Mouse (Mus musculus) midbrain, embryonic 15.5 days (tissue): ENCODE data around the gene Slc35g3. TPM values are rescaled to one million over a fixed set of nuclear protein-coding genes. Genes with fewer than 3 reads are reported as not detected.
A peak's percentile ranks its signal among the peaks of the same experiment; 100 is the strongest.

ENCODE experiments used
- ATAC-seq: fragments of 200-750 bp; cut with Nextera tagmentation; replicated peaks from 2 replicates; pipeline ENCODE4 v1.8.0; 2017; ENCODE audit warnings: moderate TSS enrichment
- H3K27ac ChIP-seq: fragments of 300-500 bp; sonication (generic); 2 replicates; pipeline ENCODE4 v1.5.1; 2015; ENCODE audit warnings: mild to moderate bottlenecking, inconsistent platforms
- H3K27me3 ChIP-seq: fragments of 300-500 bp; sonication (generic); replicated peaks from 2 replicates; pipeline ENCODE4 v1.6.1; 2015; ENCODE audit warnings: inconsistent platforms
- H3K36me3 ChIP-seq: fragments of 300-500 bp; sonication (generic); replicated peaks from 2 replicates; pipeline ENCODE4 v1.6.1; 2015; ENCODE audit warnings: inconsistent platforms
- H3K4me1 ChIP-seq: fragments of 300-500 bp; sonication (generic); 2 replicates; pipeline ENCODE4 v1.6.1; 2015; ENCODE audit warnings: inconsistent platforms
- H3K4me2 ChIP-seq: fragments of 300-500 bp; sonication (generic); 2 replicates; pipeline ENCODE4 v1.6.1; 2015; ENCODE audit warnings: inconsistent platforms, mild to moderate bottlenecking, moderate library complexity
- H3K4me3 ChIP-seq: fragments of 300-500 bp; sonication (generic); 2 replicates; pipeline ENCODE4 v1.5.1; 2015; ENCODE audit warnings: mild to moderate bottlenecking, inconsistent platforms
- H3K9ac ChIP-seq: fragments of 300-500 bp; sonication (generic); 2 replicates; pipeline ENCODE4 v1.6.1; 2015; ENCODE audit warnings: mild to moderate bottlenecking, inconsistent platforms
- H3K9me3 ChIP-seq: fragments of 300-500 bp; sonication (generic); 2 replicates; pipeline ENCODE4 v1.6.1; 2016; ENCODE audit warnings: inconsistent platforms
- WGBS: fragments of 180-500 bp; shearing (Covaris S2); methylation state at CpG from one replicate; pipeline ENCODE4 v1.1.7; 2015; ENCODE audit warnings: mixed read lengths; 5-methylcytosine and 5-hydroxymethylcytosine counted together
- polyA plus RNA-seq: library from polyadenylated mRNA; unstranded; fragments of >200 nt; fragmentation: Nextera tagmentation; extraction: Ambion mirVana; gene quantifications from 2 replicates; pipeline ENCODE4 v1.2.1, GENCODE M21; 2015

Slc35g3 gene
- polyA plus RNA-seq, 1 experiment from 2014 or later = 0.17 TPM

DNA sequence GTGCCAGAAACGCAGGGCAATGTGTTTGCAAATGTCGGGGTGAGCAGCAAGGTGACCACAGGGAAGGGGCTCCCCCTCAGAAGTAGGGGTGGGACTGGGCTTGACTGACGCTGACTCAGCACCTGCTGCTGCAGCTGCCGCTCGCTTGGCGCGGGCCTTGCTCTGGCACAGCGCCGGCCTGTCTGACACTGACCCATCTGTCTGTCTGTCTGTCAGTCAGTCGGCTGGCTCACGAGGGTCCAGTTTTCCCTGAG lies 38.3 kb upstream of the Slc35g3 start:
- peak overlapping the region; percentile 86 for H3K4me2 ChIP-seq
- peak overlapping the region; percentile 74 for H3K4me3 ChIP-seq
- peaks cover 64% of the 10 kb centered on the region for H3K4me1 ChIP-seq
- H3K36me3 ChIP-seq = no peaks in the 10 kb centered on the region
- peak overlapping the region; percentile 66 for H3K9ac ChIP-seq
- H3K9me3 ChIP-seq = no peaks in the 10 kb centered on the region
- 0% methylated on average over 11 of the region's 11 CpGs for WGBS
- ATAC-seq = peak; percentile 27
- H3K27me3 ChIP-seq = peaks cover 17% of the 10 kb centered on the region
- H3K27ac ChIP-seq = peak overlapping the region; percentile 98

DNA sequence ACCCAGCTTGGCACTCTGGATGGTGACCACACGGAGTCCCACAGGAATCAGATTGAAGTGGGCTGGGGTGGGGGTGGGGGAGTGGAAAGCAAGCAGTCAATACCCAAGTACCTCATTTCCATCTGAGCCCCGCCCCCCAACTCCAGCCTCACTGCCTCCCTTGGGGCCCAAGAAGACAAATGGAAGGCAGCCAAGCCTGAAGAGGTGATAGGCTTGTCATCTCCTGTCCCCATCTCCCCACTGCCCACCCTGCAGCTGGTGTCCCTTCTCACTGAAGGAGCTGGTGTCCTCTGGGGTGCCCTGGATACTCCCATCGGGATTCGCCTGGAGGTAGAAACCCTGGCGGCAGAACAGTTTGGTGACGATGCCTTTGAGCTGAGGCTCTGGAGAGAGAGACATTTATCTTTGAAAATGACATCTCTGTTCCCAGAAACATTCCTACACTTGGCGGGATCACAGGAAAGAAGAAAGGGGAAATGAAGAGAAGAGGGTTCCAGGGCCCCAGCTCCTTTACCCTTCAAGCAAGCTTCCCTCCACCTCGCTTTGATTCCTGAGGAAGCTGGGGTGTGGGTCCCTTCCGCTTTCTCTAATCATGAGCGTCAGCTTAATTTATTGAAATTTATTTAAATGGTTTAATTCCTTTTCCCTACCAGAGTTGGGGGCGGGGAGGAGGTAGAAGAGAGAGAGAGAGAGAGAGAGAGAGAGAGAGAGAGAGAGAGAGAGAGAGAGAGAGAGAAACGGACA lies 37.8 kb upstream of the Slc35g3 start:
- Histone ChIP-seq H3K36me3 (no peaks in the 10 kb centered on the region), H3K9ac (peak overlapping the region; percentile 66), H3K4me2 (peak overlapping the region; percentile 86), H3K9me3 (no peaks in the 10 kb centered on the region), H3K4me1 (peaks cover 59% of the 10 kb centered on the region), H3K27ac (peak overlapping the region; percentile 98), H3K4me3 (peak overlapping the region; percentile 74), H3K27me3 (peaks cover 12% of the 10 kb centered on the region)
- ATAC-seq = no peak
- WGBS = 8% methylated on average over 11 of the region's 12 CpGs

DNA sequence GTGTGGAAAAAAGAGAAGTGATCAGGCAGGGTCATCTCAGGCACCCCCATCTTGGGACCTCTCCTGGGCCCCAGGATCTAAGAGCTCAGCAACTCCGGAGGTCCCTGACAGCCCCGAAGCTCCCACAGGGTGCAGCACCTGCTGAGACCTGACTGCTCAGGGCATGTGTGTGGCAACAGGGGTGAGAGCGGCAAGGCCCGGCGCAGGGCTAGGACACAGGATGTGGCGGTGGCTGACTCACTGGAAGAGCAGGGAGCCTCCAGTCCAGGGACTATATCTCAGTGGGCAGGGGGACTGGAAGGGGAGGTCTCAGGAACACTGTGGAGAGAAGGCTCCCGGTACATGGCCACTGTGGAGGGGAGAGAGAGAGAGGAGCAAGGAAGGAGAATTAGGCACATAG lies 36.2 kb upstream of the Slc35g3 start:
- H3K4me1 ChIP-seq = peaks cover 43% of the 10 kb centered on the region
- H3K9ac ChIP-seq = no peak overlapping the region

DNA sequence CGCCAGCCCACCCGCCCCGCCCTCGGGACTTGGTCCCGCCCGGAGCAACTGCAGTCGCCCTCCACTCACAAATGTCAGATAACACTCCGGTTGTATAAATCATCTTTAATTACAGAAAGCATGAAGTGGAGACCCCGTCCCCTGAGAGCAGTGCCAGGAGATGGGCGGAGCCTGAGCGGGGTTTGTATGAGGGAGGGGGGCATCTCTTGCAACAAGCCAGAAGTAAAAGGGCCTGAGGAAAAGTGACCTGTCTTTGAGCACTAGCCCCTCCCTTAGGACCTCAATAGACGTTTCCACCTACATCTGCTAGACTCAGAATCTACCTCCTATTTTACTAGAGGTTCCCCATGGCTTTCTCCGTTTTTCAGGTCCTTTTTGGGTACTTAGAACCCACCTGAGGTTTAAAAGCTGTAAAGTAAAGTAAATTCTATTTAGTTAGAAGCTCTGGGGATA lies 34.2 kb upstream of the Slc35g3 start:
- Histone ChIP-seq H3K4me1 (peaks cover 24% of the 10 kb centered on the region), H3K9me3 (no peaks in the 10 kb centered on the region), H3K27ac (no peak overlapping the region), H3K36me3 (no peaks in the 10 kb centered on the region), H3K4me3 (peak overlapping the region; percentile 43), H3K4me2 (peak overlapping the region; percentile 75), H3K9ac (no peak overlapping the region), H3K27me3 (peaks cover 14% of the 10 kb centered on the region; the same call in 1 of the 2 replicates)
- no peak for ATAC-seq
- WGBS = 3% methylated on average over 13 of the region's 13 CpGs

More for the DNA sequence above, 36.2 kb upstream of the Slc35g3 start:
- 74% methylated on average over 7 of the region's 7 CpGs for WGBS
- no peak for ATAC-seq
- Histone ChIP-seq H3K27me3 (peaks cover 14% of the 10 kb centered on the region; the same call in 1 of the 2 replicates), H3K27ac (no peak overlapping the region), H3K36me3 (no peaks in the 10 kb centered on the region), H3K4me3 (no peak overlapping the region), H3K4me2 (no peak overlapping the region), H3K9me3 (no peaks in the 10 kb centered on the region)

DNA sequence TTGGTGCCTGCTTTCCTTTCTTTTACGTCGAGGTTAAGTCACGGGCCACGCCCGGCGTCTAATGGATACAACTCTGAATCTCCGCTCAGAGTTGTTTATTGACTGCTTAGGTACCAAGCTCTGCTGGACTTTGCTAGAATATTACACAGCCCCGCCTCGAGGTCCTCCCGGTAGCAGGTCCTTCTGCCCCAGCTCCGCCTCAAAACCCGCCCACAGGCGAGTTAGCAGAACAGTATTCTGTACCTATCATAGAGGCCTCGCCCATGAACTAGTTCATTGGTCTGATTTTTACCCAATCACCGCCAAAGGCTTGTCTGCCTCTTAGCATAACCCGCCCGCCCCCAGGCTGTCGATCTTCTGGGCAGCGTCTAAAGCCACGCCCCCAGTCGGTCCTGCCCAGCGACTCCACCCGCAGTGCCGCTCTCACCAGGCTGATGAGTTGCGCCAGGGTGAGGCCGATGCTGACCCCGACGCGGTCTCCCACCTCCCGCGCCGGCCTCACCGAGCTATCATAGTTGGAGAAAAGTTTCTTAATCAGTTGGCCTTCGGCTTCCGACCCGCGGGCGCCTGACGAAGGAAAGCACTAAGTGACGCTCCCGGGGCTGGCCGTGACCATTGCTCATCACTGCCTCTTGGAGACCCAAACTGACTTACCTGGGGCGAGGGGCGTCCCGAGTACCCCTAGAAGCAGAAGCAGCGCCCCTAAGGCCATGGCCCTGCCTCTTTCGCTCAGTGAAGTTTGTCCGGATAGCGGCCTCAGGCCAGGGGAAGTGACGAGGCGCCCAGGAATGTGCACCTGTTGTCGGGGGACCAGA lies 33.6 kb upstream of the Slc35g3 start, which contains the start of gene Chrnb1:
TSS of gene Chrnb1 (minus strand) at position 776 of the 815 bp plus-strand sequence.
- Histone ChIP-seq H3K9ac (peak within 1 kb of the TSS; percentile 25), H3K9me3 (no peaks in the 10 kb centered on the region), H3K27me3 (peaks cover 14% of the 10 kb centered on the region; the same call in 1 of the 2 replicates), H3K4me3 (peak within 1 kb of the TSS; percentile 43), H3K4me2 (peak within 1 kb of the TSS; percentile 75), H3K36me3 (no peaks in the 10 kb centered on the region), H3K4me1 (peaks cover 21% of the 10 kb centered on the region), H3K27ac (no peak within 1 kb of the TSS)
- WGBS = 2% methylated on average over 52 of the region's 52 CpGs
- peak; percentile 90 for ATAC-seq

DNA sequence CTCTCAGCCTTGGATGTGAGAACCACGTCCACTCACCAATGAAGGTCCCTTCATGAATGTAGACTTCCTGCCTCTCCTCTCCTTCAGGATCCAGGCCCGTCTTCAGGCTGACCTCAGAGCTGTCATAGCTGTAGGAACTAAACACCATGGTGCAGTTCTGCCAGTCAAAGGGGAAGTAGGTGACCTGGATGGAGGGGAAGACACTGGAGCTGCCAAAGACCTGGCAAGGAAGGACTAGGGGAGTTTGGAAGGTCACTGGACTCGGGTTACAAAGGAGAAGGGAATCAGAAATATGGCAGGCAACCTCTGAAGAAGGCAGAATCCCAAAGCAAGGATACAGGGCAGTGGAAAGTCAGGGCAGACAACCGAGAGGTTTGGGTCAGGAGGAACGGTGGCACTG lies 31.7 kb upstream of the Slc35g3 start:
- H3K9ac ChIP-seq = no peak overlapping the region
- H3K36me3 ChIP-seq = no peaks in the 10 kb centered on the region
- no peak overlapping the region for H3K4me3 ChIP-seq
- H3K27ac ChIP-seq = no peak overlapping the region
- H3K9me3 ChIP-seq = no peaks in the 10 kb centered on the region
- H3K4me2 ChIP-seq = no peak overlapping the region
- H3K4me1 ChIP-seq = peaks cover 8% of the 10 kb centered on the region
- H3K27me3 ChIP-seq = peaks cover 14% of the 10 kb centered on the region; the same call in 1 of the 2 replicates
- 66% methylated on average over 5 of the region's 5 CpGs for WGBS
- ATAC-seq = no peak

DNA sequence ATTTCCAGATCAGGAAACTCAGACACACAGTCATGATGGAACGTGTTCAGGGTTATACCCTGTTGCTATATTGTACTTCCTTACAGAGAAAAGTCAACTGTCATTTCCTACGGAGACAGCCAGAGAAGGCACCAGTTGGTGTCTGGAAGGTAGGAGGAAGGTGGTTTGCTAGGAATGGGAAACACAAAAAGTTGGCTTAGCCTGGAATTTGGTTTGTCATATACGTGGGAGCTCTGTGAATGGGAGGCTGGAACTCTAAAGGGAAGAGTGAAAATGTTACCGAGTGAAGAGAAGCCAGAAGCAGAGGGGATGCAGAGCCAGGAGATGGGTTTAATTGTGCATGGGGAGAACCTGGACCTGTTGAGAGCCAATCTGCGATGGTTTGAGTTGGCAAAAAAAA lies 29.7 kb upstream of the Slc35g3 start:
- Histone ChIP-seq H3K9me3 (no peaks in the 10 kb centered on the region), H3K4me1 (peaks cover 8% of the 10 kb centered on the region), H3K27ac (no peak overlapping the region), H3K27me3 (peaks cover 14% of the 10 kb centered on the region; the same call in 1 of the 2 replicates), H3K36me3 (no peaks in the 10 kb centered on the region), H3K9ac (no peak overlapping the region), H3K4me3 (no peak overlapping the region), H3K4me2 (no peak overlapping the region)
- ATAC-seq = no peak
- WGBS = 71% methylated on average over 5 of the region's 5 CpGs

DNA sequence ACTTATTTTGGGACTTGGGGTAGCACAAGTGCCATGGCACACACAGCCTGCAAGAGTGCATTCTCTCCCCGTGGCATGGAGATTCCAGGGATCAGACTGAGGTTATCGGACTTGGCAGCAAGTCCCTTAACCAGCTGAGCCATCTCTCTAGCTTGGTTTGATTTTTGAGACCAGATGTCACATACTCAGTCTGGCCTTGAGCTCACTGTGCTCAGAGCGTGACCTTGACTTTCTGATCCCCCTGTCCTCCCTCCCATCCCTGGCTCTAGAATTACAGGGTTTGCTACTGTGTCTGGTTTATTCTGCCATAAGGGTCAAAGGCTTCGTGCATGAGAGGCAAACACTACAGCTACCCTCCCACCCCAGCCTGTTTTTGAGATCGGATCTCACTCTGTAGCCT lies 27.7 kb upstream of the Slc35g3 start:
- Histone ChIP-seq H3K4me2 (no peak overlapping the region), H3K4me3 (no peak overlapping the region), H3K9ac (no peak overlapping the region), H3K9me3 (no peaks in the 10 kb centered on the region), H3K36me3 (no peaks in the 10 kb centered on the region), H3K27ac (no peak overlapping the region), H3K4me1 (no peaks in the 10 kb centered on the region), H3K27me3 (0 out of 2 replicates have a peak, but pooled peaks cover 4% of the 10 kb centered on the region)
- 58% methylated on average over 5 of the region's 5 CpGs for WGBS
- ATAC-seq = no peak

DNA sequence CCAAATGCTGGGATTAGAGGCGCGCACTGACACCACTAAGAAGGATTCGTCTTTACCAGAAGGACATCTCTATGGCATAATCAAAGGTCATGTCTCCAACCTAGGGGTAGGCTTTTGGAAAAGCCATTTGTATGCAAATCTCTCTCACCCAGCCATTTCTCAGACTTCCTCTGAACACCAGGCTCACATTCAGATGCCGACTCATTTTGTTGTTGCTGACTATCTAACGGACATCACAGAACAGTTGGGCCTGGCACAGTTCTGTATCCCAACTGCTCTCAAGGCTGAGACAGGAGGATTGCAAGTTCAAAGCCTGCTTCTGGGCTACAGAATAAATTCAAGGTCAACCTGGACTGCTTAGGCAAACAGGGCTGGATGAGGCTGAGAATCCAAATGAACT lies 25.5 kb upstream of the Slc35g3 start:
- no peak for ATAC-seq
- no peaks in the 10 kb centered on the region for H3K4me1 ChIP-seq
- no peak overlapping the region for H3K9ac ChIP-seq
- no peak overlapping the region for H3K4me2 ChIP-seq
- 80% methylated on average over 5 of the region's 5 CpGs for WGBS
- H3K4me3 ChIP-seq = no peak overlapping the region
- no peaks in the 10 kb centered on the region for H3K9me3 ChIP-seq
- no peaks in the 10 kb centered on the region for H3K27me3 ChIP-seq
- no peaks in the 10 kb centered on the region for H3K36me3 ChIP-seq
- H3K27ac ChIP-seq = no peak overlapping the region

DNA sequence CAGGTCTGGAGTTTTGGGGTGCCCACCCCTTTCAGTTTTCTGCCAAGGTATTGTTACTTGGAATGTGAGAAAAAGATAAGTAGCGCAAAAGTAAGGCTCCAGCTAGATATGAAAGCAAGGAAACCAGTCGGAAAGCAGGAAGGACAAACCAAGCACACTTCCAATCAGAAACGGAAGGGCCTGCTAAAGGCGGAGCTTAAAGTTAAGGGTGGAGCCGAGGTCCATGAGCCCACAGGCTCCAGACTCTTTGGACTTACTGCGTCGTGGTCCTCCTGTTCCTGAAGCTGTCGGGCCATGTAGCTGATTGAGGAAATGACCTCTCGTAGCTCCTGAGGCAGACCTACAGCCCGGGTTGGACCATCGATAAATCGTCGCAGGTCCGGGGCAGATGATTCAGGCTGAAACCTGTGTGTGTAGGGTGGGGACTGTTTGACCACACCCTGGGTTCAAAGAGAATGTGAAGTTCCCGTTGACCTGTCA lies 23.1 kb upstream of the Slc35g3 start:
- no peak for ATAC-seq
- WGBS = 45% methylated on average over 15 of the region's 15 CpGs
- H3K9ac ChIP-seq = no peak overlapping the region
- no peaks in the 10 kb centered on the region for H3K9me3 ChIP-seq
- H3K27me3 ChIP-seq = no peaks in the 10 kb centered on the region
- no peak overlapping the region for H3K27ac ChIP-seq
- no peaks in the 10 kb centered on the region for H3K4me1 ChIP-seq
- H3K4me2 ChIP-seq = no peak overlapping the region
- no peak overlapping the region for H3K4me3 ChIP-seq
- no peaks in the 10 kb centered on the region for H3K36me3 ChIP-seq

DNA sequence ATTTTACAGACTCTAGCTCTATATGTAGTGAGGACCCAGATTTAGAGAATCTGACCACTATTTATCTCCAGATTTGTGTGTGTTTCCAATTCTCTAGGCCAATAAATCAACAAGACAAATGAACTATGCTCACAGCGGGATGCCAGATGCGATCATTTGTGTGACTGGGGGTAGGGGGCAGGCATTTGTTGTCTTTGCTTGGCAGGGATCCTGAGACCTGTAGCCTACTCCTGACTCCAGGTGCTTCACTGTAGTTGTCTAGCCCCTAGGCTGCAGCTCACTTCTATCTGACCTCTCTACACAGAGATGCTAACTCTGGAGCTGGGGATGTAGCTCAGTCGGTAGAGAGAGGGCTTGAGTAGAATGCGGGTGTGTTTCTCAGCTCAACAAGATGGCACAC lies 20.1 kb upstream of the Slc35g3 start:
- Histone ChIP-seq H3K27me3 (no peaks in the 10 kb centered on the region), H3K36me3 (no peaks in the 10 kb centered on the region), H3K4me3 (no peak overlapping the region), H3K27ac (no peak overlapping the region), H3K4me1 (no peaks in the 10 kb centered on the region), H3K4me2 (no peak overlapping the region), H3K9ac (no peak overlapping the region), H3K9me3 (no peaks in the 10 kb centered on the region)
- 42% methylated on average over 4 of the region's 4 CpGs for WGBS
- no peak for ATAC-seq

DNA sequence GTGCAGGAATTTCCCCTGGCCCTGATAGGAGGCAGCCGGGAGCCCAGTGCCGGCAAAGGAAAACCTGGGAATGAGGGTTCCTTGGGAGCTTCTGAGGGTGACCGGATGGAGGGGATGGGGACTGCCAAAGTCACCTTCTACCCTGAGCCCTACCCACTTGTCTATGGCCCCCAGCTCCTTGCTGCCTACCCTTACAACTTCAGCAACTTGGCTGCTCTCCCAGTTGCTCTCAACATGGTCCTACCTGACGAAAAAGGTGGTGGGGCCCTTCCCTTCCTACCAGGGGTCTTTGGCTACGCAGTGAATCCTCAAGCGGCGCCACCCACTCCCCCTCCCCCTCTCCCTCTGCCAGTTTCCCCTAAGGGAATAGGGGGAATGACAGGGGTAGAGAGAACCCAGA lies 17.2 kb upstream of the Slc35g3 start:
- 55% methylated on average over 7 of the region's 7 CpGs for whole genome bisulfite sequencing
- peaks cover 6% of the 10 kb centered on the region; the same call in 1 of the 2 replicates for H3K36me3 ChIP-seq
- no peak for ATAC-seq

More for the DNA sequence above, 17.2 kb upstream of the Slc35g3 start:
- no peak overlapping the region for H3K4me2 ChIP-seq
- H3K27me3 ChIP-seq = no peaks in the 10 kb centered on the region
- no peak overlapping the region for H3K27ac ChIP-seq
- no peak overlapping the region for H3K4me3 ChIP-seq
- H3K9ac ChIP-seq = no peak overlapping the region
- H3K4me1 ChIP-seq = no peaks in the 10 kb centered on the region
- H3K9me3 ChIP-seq = no peaks in the 10 kb centered on the region
